Mouse (Mus musculus) bone marrow, adult 2 months (tissue): ENCODE measurements around the gene Gm5767.

Experiments used
- CTCF ChIP-seq: fragments of 200-500 bp; IDR thresholded peaks from 2 replicates; pipeline ENCODE4 v1.5.1; 2011; ENCODE audit warnings: low read length, control low read depth; ENCODE audit not compliant: control insufficient read depth, insufficient read depth
- POLR2A ChIP-seq: fragments of 200-500 bp; IDR thresholded peaks from 2 replicates; pipeline ENCODE4 v1.6.1; 2011; ENCODE audit warnings: low read depth, mild to moderate bottlenecking, control low read depth, low read length, borderline replicate concordance; ENCODE audit not compliant: control insufficient read depth

GRCm38 (mm10) chr16:8715513-8716080, 35.0 kb downstream of the Gm5767 start:
- TF ChIP-seq CTCF (no peak), POLR2A (no peak)
